Mouse (Mus musculus): Measurements from ENCODE around the gene Slx4ip. TPM values are rescaled to one million over a fixed set of nuclear protein-coding genes. Genes with fewer than 3 reads are reported as not detected.

The Slx4ip gene
- polyA plus RNA-seq, 1 experiment from 2014 or later = 9.0 TPM

- 31% methylated on average over 1 of the region's 1 CpGs for WGBS
- H3K36me3 ChIP-seq = no peaks in the 10 kb centered on the region
- no peak for ATAC-seq (ENCODE audit: insufficient number of reproducible peaks, insufficient read depth, low FRiP score, low TSS enrichment)
These were observed 61.2 kb downstream of the Slx4ip start for GRCm38 (mm10) chr2:136952238-136952637.

GRCm38 (mm10) chr2:136955726-136956571 is 64.9 kb downstream of the Slx4ip start:
- Histone ChIP-seq H3K4me3 (no peak overlapping the region), H3K27me3 (no peaks in the 10 kb centered on the region), H3K36me3 (no peaks in the 10 kb centered on the region), H3K9me3 (no peaks in the 10 kb centered on the region), H3K27ac (0 out of 2 replicates have a peak overlapping the region, but pooled peaks have one; percentile 31), H3K4me2 (replicated peaks) (no peak overlapping the region), H3K9ac (no peak overlapping the region), H3K4me1 (peaks cover 13% of the 10 kb centered on the region; the same call in 1 of the 2 replicates)
- WGBS = 45% methylated on average over 9 of the region's 9 CpGs
- ATAC-seq (ENCODE audit: insufficient number of reproducible peaks, insufficient read depth, low FRiP score, low TSS enrichment) = 0 out of 2 replicates have a peak, but pooled peaks have one; percentile 22

More at GRCm38 (mm10) chr2:136952238-136952637, 61.2 kb downstream of the Slx4ip start:
- peaks cover 13% of the 10 kb centered on the region; the same call in 1 of the 2 replicates for H3K4me1 ChIP-seq
- H3K4me2 ChIP-seq (replicated peaks) = no peak overlapping the region
- H3K27me3 ChIP-seq = no peaks in the 10 kb centered on the region
- no peak overlapping the region for H3K4me3 ChIP-seq
- no peak overlapping the region for H3K9ac ChIP-seq
- no peak overlapping the region for H3K27ac ChIP-seq
- no peaks in the 10 kb centered on the region for H3K9me3 ChIP-seq

- H3K27ac ChIP-seq = no peak overlapping the region
- no peaks in the 10 kb centered on the region for H3K27me3 ChIP-seq
- no peaks in the 10 kb centered on the region for H3K36me3 ChIP-seq
- H3K4me3 ChIP-seq = no peak overlapping the region
- H3K4me1 ChIP-seq = peaks cover 13% of the 10 kb centered on the region; the same call in 1 of the 2 replicates
- no peaks in the 10 kb centered on the region for H3K9me3 ChIP-seq
- no peak overlapping the region for H3K9ac ChIP-seq
- no peak for ATAC-seq (ENCODE audit: insufficient number of reproducible peaks, insufficient read depth, low FRiP score, low TSS enrichment)
- 71% methylated on average over 3 of the region's 3 CpGs for WGBS
- H3K4me2 ChIP-seq (replicated peaks) = no peak overlapping the region
These were observed 67.7 kb downstream of the Slx4ip start for GRCm38 (mm10) chr2:136958697-136959096.

GRCm38 (mm10) chr2:136975774-136976173 is 84.8 kb downstream of the Slx4ip start:
- Histone ChIP-seq H3K4me2 (replicated peaks) (no peak overlapping the region), H3K4me3 (no peak overlapping the region), H3K27ac (no peak overlapping the region), H3K9ac (no peak overlapping the region), H3K27me3 (no peaks in the 10 kb centered on the region), H3K4me1 (peaks cover 5% of the 10 kb centered on the region; the same call in 1 of the 2 replicates), H3K9me3 (no peaks in the 10 kb centered on the region), H3K36me3 (no peaks in the 10 kb centered on the region)
- WGBS = 84% methylated on average over 1 of the region's 1 CpGs
- ATAC-seq (ENCODE audit: insufficient number of reproducible peaks, insufficient read depth, low FRiP score, low TSS enrichment) = no peak

GRCm38 (mm10) chr2:136979056-136979772 is 88.2 kb downstream of the Slx4ip start:
- WGBS = 83% methylated on average over 6 of the region's 6 CpGs
- H3K27me3 ChIP-seq = no peaks in the 10 kb centered on the region

GRCm38 (mm10) chr2:136981062-136981879 is 90.3 kb downstream of the Slx4ip start:
- H3K4me3 ChIP-seq = no peak overlapping the region
- 0 out of 2 replicates have a peak overlapping the region, but pooled peaks have one; percentile 24 for H3K9ac ChIP-seq
- H3K4me1 ChIP-seq = peaks cover 10% of the 10 kb centered on the region; the same call in 1 of the 2 replicates
- no peaks in the 10 kb centered on the region for H3K9me3 ChIP-seq
- no peak overlapping the region for H3K27ac ChIP-seq
- no peaks in the 10 kb centered on the region for H3K27me3 ChIP-seq
- no peak overlapping the region for H3K4me2 ChIP-seq (replicated peaks)
- ATAC-seq (ENCODE audit: insufficient number of reproducible peaks, insufficient read depth, low FRiP score, low TSS enrichment) = no peak
- no peaks in the 10 kb centered on the region for H3K36me3 ChIP-seq
- 50% methylated on average over 10 of the region's 10 CpGs for WGBS

More at GRCm38 (mm10) chr2:136979056-136979772, 88.2 kb downstream of the Slx4ip start:
- Histone ChIP-seq H3K4me2 (replicated peaks) (no peak overlapping the region), H3K9ac (no peak overlapping the region), H3K4me3 (no peak overlapping the region), H3K9me3 (no peaks in the 10 kb centered on the region), H3K4me1 (peaks cover 10% of the 10 kb centered on the region; the same call in 1 of the 2 replicates), H3K27ac (no peak overlapping the region), H3K36me3 (no peaks in the 10 kb centered on the region)
- ATAC-seq (ENCODE audit: insufficient number of reproducible peaks, insufficient read depth, low FRiP score, low TSS enrichment) = no peak

GRCm38 (mm10) chr2:136983959-136984358 is 92.9 kb downstream of the Slx4ip start:
- H3K4me1 ChIP-seq = peaks cover 10% of the 10 kb centered on the region; the same call in 1 of the 2 replicates
- no peak overlapping the region for H3K4me2 ChIP-seq (replicated peaks)
- no peak for ATAC-seq (ENCODE audit: insufficient number of reproducible peaks, insufficient read depth, low FRiP score, low TSS enrichment)
- 86% methylated on average over 2 of the region's 2 CpGs for WGBS
- H3K9ac ChIP-seq = no peak overlapping the region
- H3K9me3 ChIP-seq = no peaks in the 10 kb centered on the region
- no peak overlapping the region for H3K27ac ChIP-seq
- H3K36me3 ChIP-seq = no peaks in the 10 kb centered on the region
- H3K4me3 ChIP-seq = no peak overlapping the region
- H3K27me3 ChIP-seq = no peaks in the 10 kb centered on the region

- Histone ChIP-seq H3K4me3 (no peak overlapping the region), H3K27ac (no peak overlapping the region), H3K9ac (no peak overlapping the region), H3K9me3 (no peaks in the 10 kb centered on the region), H3K4me1 (peaks cover 1% of the 10 kb centered on the region; the same call in 1 of the 2 replicates), H3K27me3 (no peaks in the 10 kb centered on the region), H3K36me3 (no peaks in the 10 kb centered on the region), H3K4me2 (replicated peaks) (no peak overlapping the region)
- WGBS = 67% methylated on average over 6 of the region's 6 CpGs
- no peak for ATAC-seq (ENCODE audit: insufficient number of reproducible peaks, insufficient read depth, low FRiP score, low TSS enrichment)
These were observed 95.1 kb downstream of the Slx4ip start for GRCm38 (mm10) chr2:136985998-136986730.

- no peak overlapping the region for H3K4me3 ChIP-seq
- no peak overlapping the region for H3K4me2 ChIP-seq (replicated peaks)
- no peaks in the 10 kb centered on the region for H3K27me3 ChIP-seq
- 92% methylated on average over 3 of the region's 3 CpGs for WGBS
- no peaks in the 10 kb centered on the region for H3K9me3 ChIP-seq
- H3K36me3 ChIP-seq = no peaks in the 10 kb centered on the region
- ATAC-seq (ENCODE audit: insufficient number of reproducible peaks, insufficient read depth, low FRiP score, low TSS enrichment) = no peak
- no peaks in the 10 kb centered on the region for H3K4me1 ChIP-seq
- H3K27ac ChIP-seq = no peak overlapping the region
- no peak overlapping the region for H3K9ac ChIP-seq
These were observed 102.1 kb downstream of the Slx4ip start for GRCm38 (mm10) chr2:136993116-136993515.

- Histone ChIP-seq H3K4me1 (no peaks in the 10 kb centered on the region), H3K4me3 (no peak overlapping the region), H3K27me3 (no peaks in the 10 kb centered on the region), H3K4me2 (replicated peaks) (no peak overlapping the region), H3K27ac (no peak overlapping the region), H3K9ac (no peak overlapping the region), H3K36me3 (no peaks in the 10 kb centered on the region), H3K9me3 (no peaks in the 10 kb centered on the region)
- no peak for ATAC-seq (ENCODE audit: insufficient number of reproducible peaks, insufficient read depth, low FRiP score, low TSS enrichment)
These were observed 106.1 kb downstream of the Slx4ip start for GRCm38 (mm10) chr2:136997104-136997503.
